Mouse (Mus musculus) heart, embryonic 14.5 days (tissue): ENCODE data around the gene Spsb1. TPM values are rescaled to one million over a fixed set of nuclear protein-coding genes. Genes with fewer than 3 reads are reported as not detected.

ENCODE experiments used
- polyA plus RNA-seq: library from polyadenylated mRNA; unstranded; fragments of >200 nt; fragmentation: Nextera tagmentation; extraction: Ambion mirVana; gene quantifications from 2 replicates; pipeline ENCODE4 v1.2.1, GENCODE M21; 2014

The Spsb1 gene
- polyA plus RNA-seq, 1 experiment from 2014 or later, result 6.3 TPM

Other genes with a start within 250 kb of the Spsb1 start
- gene Tmem201, start 217.0 kb downstream of the Spsb1 start, polyA plus RNA-seq, result 36.8 and 38.4 TPM in 2 replicates
- gene Slc25a33, start 180.8 kb downstream of the Spsb1 start, polyA plus RNA-seq, result 5.8 and 5.9 TPM in 2 replicates
- gene H6pd, start 54.0 kb upstream of the Spsb1 start, polyA plus RNA-seq, result 8.6 and 8.9 TPM in 2 replicates
- gene Gpr157, start 132.3 kb upstream of the Spsb1 start, polyA plus RNA-seq, result 2.2 TPM in 2 replicates
- gene Slc2a5, start 164.2 kb upstream of the Spsb1 start, polyA plus RNA-seq, result 1.1 and 1.4 TPM in 2 replicates
- not detected in 2 replicates for gene Slc2a7, start 193.9 kb upstream of the Spsb1 start, polyA plus RNA-seq
- gene Car6, start 246.3 kb upstream of the Spsb1 start, polyA plus RNA-seq, result not detected in 2 replicates